Mouse (Mus musculus) cortical plate, adult 2 months (tissue): ENCODE results near the gene Lmtk3.

Experiments used
- CTCF ChIP-seq: fragments of 200-500 bp; IDR thresholded peaks from 2 replicates; pipeline ENCODE4 v1.5.1; 2011; ENCODE audit warnings: mild to moderate bottlenecking, control low read depth, low read length; ENCODE audit not compliant: insufficient read depth; ENCODE audit errors: extremely low read depth
- POLR2A ChIP-seq: fragments of 200-500 bp; IDR thresholded peaks from 2 replicates; pipeline ENCODE4 v1.6.1; 2011; ENCODE audit warnings: mild to moderate bottlenecking, low read length, control low read depth; ENCODE audit not compliant: insufficient read depth; ENCODE audit errors: extremely low read depth

- TF ChIP-seq CTCF (no peak), POLR2A (no peak)
These were observed 31.9 kb downstream of the Lmtk3 start for GRCm38 (mm10) chr7:45815323-45815983.
